Mouse (Mus musculus): ENCODE results near the gene Grsf1.
A peak's percentile ranks its signal among the peaks of the same experiment; 100 is the strongest.

Gene Grsf1

GRCm38 (mm10) chr5:88675443-88676387 is at the start of gene Grsf1:
Grsf1 (minus strand) TSS chr5:88676171.
- DNase-seq (ENCODE audit: low spot score in 2 of 2), result peak; percentile 85

- no peak for DNase-seq (ENCODE audit: low spot score in 2 of 2)
These were observed 48.1 kb upstream of the Grsf1 start for GRCm38 (mm10) chr5:88724030-88724429.

DNA sequence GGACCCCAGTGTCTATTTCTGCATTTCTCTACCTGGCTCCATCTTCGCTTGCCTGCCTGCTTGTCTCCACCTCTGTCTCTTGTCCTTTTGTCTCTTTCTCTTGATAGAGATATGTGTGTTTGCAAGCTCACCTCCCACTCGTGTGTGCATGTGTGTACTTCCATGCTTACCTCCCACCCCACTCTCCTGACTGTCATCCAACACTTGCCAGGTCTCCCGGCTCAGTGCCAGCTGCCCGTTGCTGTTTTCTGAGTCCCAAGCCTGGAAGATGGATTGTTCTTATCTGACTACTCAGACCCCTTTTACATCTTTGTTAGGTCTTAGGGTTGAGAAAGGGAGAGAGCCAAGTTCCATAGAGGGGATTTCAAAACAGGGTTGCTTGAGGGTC is 46.2 kb upstream of the Grsf1 start:
- DNase-seq (ENCODE audit: low spot score in 2 of 2), result peak in 1 of 2 experiments; percentile 14

- peak in 1 of 2 experiments; percentile 16 for DNase-seq (ENCODE audit: low spot score in 2 of 2)
These were observed 45.7 kb upstream of the Grsf1 start for GRCm38 (mm10) chr5:88721565-88722212.

DNA sequence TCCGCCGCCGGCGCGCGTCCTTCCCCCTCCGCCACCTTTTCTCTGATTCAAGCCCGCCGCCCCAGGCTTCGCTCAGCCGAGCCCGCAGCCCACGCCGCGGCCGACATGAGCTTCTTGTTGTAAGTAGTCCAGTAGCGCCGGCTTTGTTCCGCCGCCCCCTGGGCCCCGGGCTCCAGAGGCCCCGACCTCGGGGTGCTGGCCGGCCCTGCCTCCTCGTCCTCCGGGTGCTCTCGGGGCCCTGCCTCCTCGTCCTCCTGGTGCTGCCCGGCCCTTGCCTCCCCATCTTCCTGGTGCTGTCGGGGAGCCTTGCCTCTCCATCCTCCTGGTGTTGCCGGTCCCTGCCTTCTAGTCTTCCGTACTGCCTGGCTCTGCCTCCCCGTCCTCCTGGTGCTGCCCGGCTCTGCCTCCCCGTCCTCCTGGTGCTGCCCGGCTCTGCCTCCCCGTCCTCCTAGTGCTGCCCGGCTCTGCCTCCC is 45.1 kb upstream of the Grsf1 start:
- DNase-seq (ENCODE audit: low spot score in 2 of 2), result no peak

- peak; percentile 88 to 92 for DNase-seq (ENCODE audit: low spot score in 2 of 2)
These were observed 44.4 kb upstream of the Grsf1 start, which contains the start of gene Mob1b for GRCm38 (mm10) chr5:88720116-88721002. Mob1b (plus strand) TSS chr5:88720855.

GRCm38 (mm10) chr5:88716983-88717382 is 41.0 kb upstream of the Grsf1 start:
- no peak for DNase-seq (ENCODE audit: low spot score in 2 of 2)

DNA sequence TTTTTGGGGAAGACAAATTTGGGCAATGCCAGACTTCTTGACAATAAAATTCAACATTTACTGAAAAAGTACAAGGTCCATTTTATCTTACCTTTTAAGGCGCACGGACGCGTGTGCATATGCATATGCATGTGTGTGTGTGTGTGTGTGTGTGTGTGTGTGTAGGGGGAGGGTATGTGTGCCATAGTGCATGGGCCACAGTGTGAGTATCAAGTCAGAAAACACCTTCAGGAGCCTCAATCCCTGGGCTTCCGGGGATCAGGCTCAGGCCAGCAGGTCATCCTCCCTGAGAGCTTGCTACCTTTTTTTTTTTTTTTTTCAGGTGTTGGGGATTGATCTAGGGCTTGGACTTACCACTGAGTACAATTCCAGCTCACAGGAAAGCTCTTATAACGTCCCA is 36.4 kb upstream of the Grsf1 start:
- no peak for DNase-seq (ENCODE audit: low spot score in 2 of 2)

- DNase-seq (ENCODE audit: low spot score in 2 of 2), result peak in 1 of 2 experiments; percentile 6
These were observed 35.8 kb upstream of the Grsf1 start for GRCm38 (mm10) chr5:88711618-88712224.

- no peak for DNase-seq (ENCODE audit: low spot score in 2 of 2)
These were observed 35.2 kb upstream of the Grsf1 start for GRCm38 (mm10) chr5:88711128-88711527.

DNA sequence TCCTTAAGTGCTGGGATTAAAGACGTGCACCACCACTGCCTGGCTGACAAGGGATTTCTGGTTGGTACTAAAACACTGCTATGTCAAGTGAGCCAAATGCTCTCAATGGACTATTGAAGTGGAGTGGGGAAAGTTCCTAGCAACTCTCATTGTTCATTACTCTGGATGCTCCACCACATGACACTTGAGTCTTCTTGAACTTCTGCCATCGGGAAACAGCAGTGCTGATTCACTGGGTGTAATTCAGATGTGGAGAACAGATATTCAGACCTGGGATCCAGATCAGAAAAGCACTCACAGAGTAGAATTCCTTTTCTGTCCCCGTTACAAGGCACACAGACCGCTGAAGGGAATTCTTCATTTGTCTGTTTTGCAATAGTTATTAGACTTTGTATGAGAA is 27.6 kb upstream of the Grsf1 start:
- no peak for DNase-seq (ENCODE audit: low spot score in 2 of 2)

DNA sequence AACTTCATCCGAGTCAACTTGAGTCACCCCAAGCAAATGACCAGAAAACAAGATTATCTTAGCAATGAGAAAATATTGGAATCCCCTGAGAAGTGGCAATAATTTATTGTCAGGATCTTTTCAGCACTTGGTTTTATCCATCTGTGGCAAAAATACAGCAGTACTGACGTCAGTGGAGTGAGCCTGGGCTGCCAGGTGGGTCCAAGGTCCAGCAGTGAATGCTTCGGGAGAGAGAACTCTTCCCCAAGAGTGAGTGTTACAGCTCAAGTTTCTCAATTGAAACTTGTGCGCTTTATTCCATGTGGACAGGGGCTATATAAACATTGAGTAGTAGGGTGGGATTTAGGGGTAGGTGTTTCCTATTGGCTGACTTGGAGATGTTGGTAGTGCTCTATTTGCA is 26.1 kb upstream of the Grsf1 start:
- no peak for DNase-seq (ENCODE audit: low spot score in 2 of 2)

GRCm38 (mm10) chr5:88699251-88699913 is 23.4 kb upstream of the Grsf1 start:
- no peak for DNase-seq (ENCODE audit: low spot score in 2 of 2)

DNA sequence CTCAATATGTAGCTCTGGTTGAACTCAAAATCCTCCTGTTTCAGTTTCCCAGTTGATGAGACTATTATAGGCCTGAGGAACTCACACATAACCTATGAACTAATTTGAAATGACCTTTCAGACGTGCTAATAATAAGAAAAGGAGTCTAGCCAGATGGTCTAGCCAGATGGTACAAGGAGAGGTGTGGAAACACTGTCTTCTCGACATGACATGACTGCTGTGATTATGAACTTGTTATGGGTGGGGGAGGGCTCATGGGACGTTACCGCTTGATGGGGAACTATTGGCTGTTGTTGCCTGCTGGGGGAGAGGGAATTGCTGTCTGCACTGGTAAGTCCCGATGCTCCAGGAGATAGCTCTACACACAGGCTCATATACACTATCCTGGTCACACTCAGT is 21.3 kb upstream of the Grsf1 start:
- no peak for DNase-seq (ENCODE audit: low spot score in 2 of 2)

- DNase-seq (ENCODE audit: low spot score in 2 of 2), result no peak
These were observed 17.1 kb upstream of the Grsf1 start for GRCm38 (mm10) chr5:88693057-88693456.

GRCm38 (mm10) chr5:88692586-88692985 is 16.6 kb upstream of the Grsf1 start:
- DNase-seq (ENCODE audit: low spot score in 2 of 2), result no peak

GRCm38 (mm10) chr5:88691506-88692095 is 15.6 kb upstream of the Grsf1 start:
- DNase-seq (ENCODE audit: low spot score in 2 of 2), result no peak

DNA sequence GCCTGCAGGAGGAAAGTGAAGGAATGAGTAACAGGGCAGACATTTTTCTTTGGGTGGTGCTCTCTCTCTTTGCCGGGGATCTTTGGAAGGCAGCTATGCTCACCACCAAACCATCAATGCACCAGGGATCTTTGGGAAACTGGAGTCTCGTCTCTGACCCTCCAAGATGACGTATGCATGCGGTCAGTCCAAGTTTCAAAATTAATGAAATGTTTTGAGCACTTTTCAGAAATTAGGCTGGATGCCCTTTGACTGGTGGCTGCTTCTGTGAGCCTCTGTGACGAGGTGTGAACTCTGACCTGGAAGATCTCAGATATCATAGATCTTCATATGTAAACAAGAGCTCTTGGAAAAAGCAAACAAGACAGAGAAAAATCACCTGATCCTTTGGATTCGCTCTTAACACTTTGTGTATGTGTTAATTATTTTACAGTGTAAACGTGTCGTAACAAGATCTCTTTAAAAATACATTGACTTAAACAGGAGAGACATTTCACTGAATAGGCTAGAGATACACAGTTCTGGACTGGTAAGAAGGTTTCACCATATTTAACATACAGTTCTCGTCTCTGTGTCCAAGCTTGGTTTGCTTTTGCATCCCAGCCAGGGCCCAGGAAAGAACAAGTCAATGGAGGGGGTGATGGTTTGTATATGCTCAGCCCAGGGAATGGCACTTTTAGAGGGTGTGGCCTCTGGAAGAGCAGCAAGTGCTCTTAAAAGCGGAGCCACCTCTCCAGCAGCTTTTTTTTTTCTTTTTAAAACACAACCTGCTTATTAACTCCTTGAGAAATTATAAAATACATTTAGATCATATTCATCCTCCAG is 14.9 kb upstream of the Grsf1 start:
- no peak for DNase-seq (ENCODE audit: low spot score in 2 of 2)

- DNase-seq (ENCODE audit: low spot score in 2 of 2), result no peak
These were observed 13.4 kb upstream of the Grsf1 start for GRCm38 (mm10) chr5:88689279-88689938.

Measured in right cerebral cortex, postnatal 36 days (tissue).